ENCODE assay signal across 13 mouse cellular contexts in genomic region chr13:99499764-99500163, GRCm38 (mm10).
"Had no signal": no experiment of that assay in that cellular context is flagged by ENCODE, and none has a peak within 500 bp of the region (broad histone marks: within the 10 kb centered on the region; RNA-seq: fewer than 3 reads in every experiment).

No protein-coding gene starts in this region.

- DNase-seq: kidney, postnatal 10 days; kidney, postnatal 4 days; lung, adult 2 months; lung, postnatal 36 days; right cerebral cortex, postnatal 14 days; thymus, postnatal 36 days had no signal

- H3K27me3 ChIP-seq: liver, embryonic 15.5 days; midbrain, embryonic 15.5 days; neural tube, embryonic 12.5 days had no signal

- H3K4me2 ChIP-seq: liver, embryonic 11.5 days; liver, embryonic 15.5 days; midbrain, embryonic 15.5 days; neural tube, embryonic 12.5 days had no signal

- H3K9me3 ChIP-seq: limb, embryonic 10.5 days; liver, embryonic 15.5 days; midbrain, embryonic 15.5 days; neural tube, embryonic 12.5 days had no signal

- H3K36me3 ChIP-seq: liver, embryonic 15.5 days had no signal

- H3K4me1 ChIP-seq: liver, embryonic 15.5 days had no signal

- H3K27ac ChIP-seq: left cerebral cortex, adult 2 months; limb, embryonic 10.5 days; liver, embryonic 15.5 days; midbrain, embryonic 15.5 days; neural tube, embryonic 12.5 days had no signal

- H3K9ac ChIP-seq: liver, embryonic 15.5 days; midbrain, embryonic 15.5 days; neural tube, embryonic 12.5 days had no signal

- ATAC-seq: lung, postnatal 0 days had no signal

- H3K4me3 ChIP-seq: left cerebral cortex, adult 2 months; limb, embryonic 10.5 days; liver, embryonic 15.5 days; midbrain, embryonic 15.5 days; neural tube, embryonic 12.5 days had no signal
